Mouse (Mus musculus) liver, postnatal 0 days (tissue): ENCODE data around the gene Mboat2. TPM values are rescaled to one million over a fixed set of nuclear protein-coding genes. Genes with fewer than 3 reads are reported as not detected.

ENCODE experiments used
- ATAC-seq: fragments of 200-750 bp; cut with Nextera tagmentation; 2 replicates; pipeline ENCODE4 v1.8.0; 2017; ENCODE audit warnings: mild to moderate bottlenecking, moderate library complexity
- DNase-seq: peaks from one replicate; pipeline ENCODE4 v3.0.0-alpha.2; 2016
- H3K27ac ChIP-seq: fragments of 300-500 bp; sonication (generic); 2 replicates; pipeline ENCODE4 v1.5.1; 2014; ENCODE audit warnings: antibody characterized with exemption, moderate library complexity, mild to moderate bottlenecking, low read depth
- H3K27me3 ChIP-seq: fragments of 300-500 bp; sonication (generic); 2 replicates; pipeline ENCODE4 v1.6.1; 2014; ENCODE audit warnings: low read length, control low read depth, mixed read lengths; ENCODE audit not compliant: insufficient read depth
- H3K36me3 ChIP-seq: fragments of 300-500 bp; sonication (generic); replicated peaks from 2 replicates; pipeline ENCODE4 v1.6.1; 2014; ENCODE audit warnings: mild to moderate bottlenecking, control low read depth, low read length, moderate library complexity, mixed read lengths; ENCODE audit not compliant: insufficient read depth
- H3K4me1 ChIP-seq: fragments of 300-500 bp; sonication (generic); 2 replicates; pipeline ENCODE4 v1.6.1; 2014; ENCODE audit warnings: antibody characterized with exemption, mild to moderate bottlenecking, control low read depth; ENCODE audit not compliant: insufficient read depth
- H3K4me2 ChIP-seq: fragments of 300-500 bp; sonication (generic); 2 replicates; pipeline ENCODE4 v1.6.1; 2014; ENCODE audit warnings: low read depth, mild to moderate bottlenecking, low read length, moderate library complexity, mixed read lengths
- H3K4me3 ChIP-seq: fragments of 300-500 bp; sonication (generic); 2 replicates; pipeline ENCODE4 v1.5.1; 2014; ENCODE audit warnings: low read depth, low read length
- H3K9ac ChIP-seq: fragments of 300-500 bp; sonication (generic); replicated peaks from 2 replicates; pipeline ENCODE4 v1.6.1; 2014; ENCODE audit warnings: mild to moderate bottlenecking, moderate library complexity
- H3K9me3 ChIP-seq: fragments of 300-500 bp; sonication (generic); 2 replicates; pipeline ENCODE4 v1.6.1; 2016; ENCODE audit warnings: mild to moderate bottlenecking, control low read depth, low read length, mixed read lengths
- CTCF ChIP-seq: sonication (generic); IDR thresholded peaks from 2 replicates; pipeline ENCODE4 v1.5.1; 2016; ENCODE audit warnings: antibody characterized with exemption, low read depth
- EP300 ChIP-seq: IDR thresholded peaks from 2 replicates; pipeline ENCODE4 v1.6.1; 2016; ENCODE audit warnings: antibody characterized with exemption, low read depth, mild to moderate bottlenecking
- WGBS: fragments of 180-500 bp; shearing (Covaris S2); extraction: QIAGEN DNeasy Blood & Tissue Kit; methylation state at CpG from one replicate; pipeline ENCODE4 v1.1.7; 2014; ENCODE audit not compliant: insufficient replicate concordance; 5-methylcytosine and 5-hydroxymethylcytosine counted together
- polyA plus RNA-seq: library from polyadenylated mRNA; unstranded; fragments of >200 nt; fragmentation: Nextera tagmentation; extraction: Ambion mirVana; gene quantifications from 2 replicates; pipeline ENCODE4 v1.2.1, GENCODE M21; 2015

Mboat2 gene
- polyA plus RNA-seq, 1 experiment from 2014 or later = 2.0 TPM

DNA sequence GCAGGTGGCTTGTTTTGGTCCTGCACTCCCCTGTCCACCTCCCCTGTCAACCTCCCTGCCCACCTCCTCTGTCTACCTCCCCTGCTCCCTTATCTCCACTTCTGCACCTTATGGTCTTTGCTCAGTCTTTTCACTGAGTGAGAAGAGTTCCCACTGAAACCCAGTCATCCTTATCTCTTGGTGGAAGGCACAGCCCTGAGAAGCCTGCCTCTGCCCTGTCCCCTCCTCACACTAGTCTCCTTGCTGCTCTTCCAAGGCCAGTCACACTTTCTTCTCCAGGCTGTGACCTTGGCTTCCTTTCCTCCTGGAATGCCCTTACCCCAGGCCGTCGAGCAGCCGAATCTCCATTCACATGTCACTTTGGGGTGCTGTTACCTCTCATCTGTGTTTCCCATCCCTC lies 100.1 kb downstream of the Mboat2 start:
- DNase-seq (no peak), ATAC-seq (peak; percentile 62)
- TF ChIP-seq EP300 = no peak
- TF ChIP-seq CTCF = no peak
- Histone ChIP-seq H3K27ac (no peak overlapping the region), H3K4me1 (peaks cover 2% of the 10 kb centered on the region; the same call in 1 of the 2 replicates), H3K9me3 (no peaks in the 10 kb centered on the region), H3K36me3 (no peaks in the 10 kb centered on the region), H3K9ac (no peak overlapping the region), H3K4me2 (no peak overlapping the region), H3K27me3 (no peaks in the 10 kb centered on the region), H3K4me3 (no peak overlapping the region)
- 63% methylated on average over 3 of the region's 3 CpGs for WGBS

DNA sequence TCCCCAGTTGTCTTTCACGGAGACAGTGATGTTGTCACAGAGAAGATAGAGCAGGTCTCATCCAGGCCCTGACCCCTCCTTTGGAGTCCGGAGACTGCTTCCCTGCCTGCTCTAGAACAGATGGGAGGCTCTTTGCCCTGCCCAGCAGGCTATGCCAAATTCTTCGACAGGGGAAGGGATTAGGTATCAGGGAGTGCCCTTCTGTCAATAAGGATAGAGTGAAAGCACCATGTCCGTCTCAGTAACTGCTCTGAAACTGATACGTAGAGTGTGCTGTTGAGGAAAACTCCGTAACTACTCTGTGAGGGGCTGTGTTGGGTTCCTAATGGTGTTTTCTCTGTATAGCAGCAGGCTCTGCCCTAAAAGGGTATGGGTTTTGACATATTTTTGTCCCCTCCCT lies 101.4 kb downstream of the Mboat2 start:
- Histone ChIP-seq H3K27ac (no peak overlapping the region), H3K4me3 (no peak overlapping the region), H3K4me1 (peaks cover 5% of the 10 kb centered on the region), H3K27me3 (no peaks in the 10 kb centered on the region), H3K36me3 (no peaks in the 10 kb centered on the region), H3K4me2 (no peak overlapping the region), H3K9ac (no peak overlapping the region), H3K9me3 (no peaks in the 10 kb centered on the region)
- ATAC-seq (no peak), DNase-seq (no peak)
- 74% methylated on average over 6 of the region's 6 CpGs for WGBS
- TF ChIP-seq CTCF = no peak
- no peak for TF ChIP-seq EP300

- H3K4me1 ChIP-seq = peaks cover 5% of the 10 kb centered on the region
- TF ChIP-seq CTCF = no peak
- no peak for TF ChIP-seq EP300
- ATAC-seq (no peak), DNase-seq (no peak)
- H3K9me3 ChIP-seq = no peaks in the 10 kb centered on the region
- no peaks in the 10 kb centered on the region for H3K27me3 ChIP-seq
- H3K36me3 ChIP-seq = no peaks in the 10 kb centered on the region
- no peak overlapping the region for H3K9ac ChIP-seq
- WGBS = 63% methylated on average over 1 of the region's 1 CpGs
- H3K27ac ChIP-seq = no peak overlapping the region
- H3K4me3 ChIP-seq = no peak overlapping the region
- no peak overlapping the region for H3K4me2 ChIP-seq
Measured at GRCm38 (mm10) chr12:24933206-24933775, 102.6 kb downstream of the Mboat2 start.

DNA sequence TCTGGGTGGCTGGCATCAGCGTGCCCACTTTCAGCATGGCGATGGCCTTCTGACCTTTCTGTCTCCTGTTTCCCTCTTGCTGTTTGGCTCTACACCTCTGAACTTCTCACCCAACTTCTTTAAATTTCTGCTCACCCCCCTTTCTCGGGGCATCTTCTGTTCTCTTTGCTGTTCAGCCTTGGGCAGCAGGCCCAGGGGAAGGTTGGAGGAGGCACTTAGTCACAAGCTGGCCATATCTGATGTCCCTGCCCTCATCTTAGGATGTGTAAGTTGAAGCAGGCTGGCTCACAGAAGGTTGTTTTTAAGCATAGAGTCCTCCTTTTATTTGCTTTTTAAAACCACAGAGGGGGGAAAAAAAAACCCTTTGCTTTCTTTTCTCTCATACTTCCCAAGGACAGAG lies 103.3 kb downstream of the Mboat2 start:
- DNase-seq (no peak), ATAC-seq (no peak)
- no peaks in the 10 kb centered on the region for H3K9me3 ChIP-seq

GRCm38 (mm10) chr12:24936281-24936680 lies 105.6 kb downstream of the Mboat2 start:
- TF ChIP-seq EP300 (no peak), CTCF (no peak)
- no peaks in the 10 kb centered on the region for H3K36me3 ChIP-seq
- WGBS = 42% methylated on average over 1 of the region's 1 CpGs
- no peak overlapping the region for H3K27ac ChIP-seq
- no peak overlapping the region for H3K4me2 ChIP-seq
- H3K27me3 ChIP-seq = no peaks in the 10 kb centered on the region
- DNase-seq (no peak), ATAC-seq (no peak)
- H3K9me3 ChIP-seq = no peaks in the 10 kb centered on the region
- H3K4me3 ChIP-seq = no peak overlapping the region
- H3K9ac ChIP-seq = no peak overlapping the region
- peaks cover 3% of the 10 kb centered on the region for H3K4me1 ChIP-seq

More for the DNA sequence above, 103.3 kb downstream of the Mboat2 start:
- TF ChIP-seq EP300 (no peak), CTCF (no peak)
- Histone ChIP-seq H3K4me3 (no peak overlapping the region), H3K36me3 (no peaks in the 10 kb centered on the region), H3K4me1 (peaks cover 5% of the 10 kb centered on the region), H3K27me3 (no peaks in the 10 kb centered on the region), H3K9ac (no peak overlapping the region), H3K4me2 (no peak overlapping the region), H3K27ac (no peak overlapping the region)
- 87% methylated on average over 3 of the region's 3 CpGs for WGBS

DNA sequence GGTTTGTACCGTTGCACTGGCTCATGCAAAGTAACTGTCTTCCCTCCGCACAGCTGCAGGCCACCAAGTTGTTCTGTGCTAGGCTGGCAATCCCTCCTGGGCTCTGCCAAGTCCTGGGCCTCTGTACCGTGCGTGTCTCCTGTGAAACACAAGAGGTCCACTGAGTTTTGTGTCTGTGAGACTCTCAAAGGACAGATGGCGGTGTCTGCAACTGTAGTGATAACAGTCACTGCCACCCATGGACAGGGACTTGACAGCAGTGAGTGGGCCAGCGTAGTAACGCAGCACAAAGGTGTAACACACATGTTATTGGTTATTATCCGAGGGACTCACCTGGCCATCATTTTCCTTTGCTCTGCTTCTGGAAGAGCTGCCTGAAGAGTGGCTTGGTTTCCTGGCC lies 108.7 kb downstream of the Mboat2 start:
- Histone ChIP-seq H3K27me3 (no peaks in the 10 kb centered on the region), H3K9me3 (no peaks in the 10 kb centered on the region), H3K27ac (no peak overlapping the region), H3K4me1 (peaks cover 6% of the 10 kb centered on the region), H3K4me2 (no peak overlapping the region), H3K9ac (no peak overlapping the region), H3K36me3 (no peaks in the 10 kb centered on the region), H3K4me3 (no peak overlapping the region)
- ATAC-seq (no peak), DNase-seq (no peak)
- 67% methylated on average over 8 of the region's 8 CpGs for WGBS
- TF ChIP-seq CTCF = no peak
- no peak for TF ChIP-seq EP300
